Mouse (Mus musculus): Measurements from ENCODE around the gene Flrt2. TPM values are rescaled to one million over a fixed set of nuclear protein-coding genes. Genes with fewer than 3 reads are reported as not detected.

Flrt2 gene
- polyA plus RNA-seq, 1 experiment from 2014 or later, result 35.4 TPM

GRCm38 (mm10) chr12:95738491-95739135 lies 46.6 kb downstream of the Flrt2 start:
- 0 out of 2 replicates have a peak overlapping the region, but pooled peaks have one; percentile 7 for H3K27ac ChIP-seq
- 51% methylated on average over 7 of the region's 7 CpGs for WGBS
- H3K4me2 ChIP-seq, result no peak overlapping the region
- no peak overlapping the region for H3K9ac ChIP-seq
- no peak overlapping the region for H3K4me3 ChIP-seq (replicated peaks)
- no peaks in the 10 kb centered on the region for H3K9me3 ChIP-seq (replicated peaks)
- 0 out of 2 replicates have a peak, but pooled peaks have one; percentile 47 for ATAC-seq (replicated peaks; ENCODE audit: low FRiP score)
- H3K36me3 ChIP-seq, result no peaks in the 10 kb centered on the region
- no peaks in the 10 kb centered on the region for H3K27me3 ChIP-seq
- peaks cover 14% of the 10 kb centered on the region for H3K4me1 ChIP-seq

GRCm38 (mm10) chr12:95739739-95740138 lies 47.7 kb downstream of the Flrt2 start:
- H3K4me3 ChIP-seq (replicated peaks), result no peak overlapping the region
- H3K36me3 ChIP-seq, result no peaks in the 10 kb centered on the region
- H3K27ac ChIP-seq, result no peak overlapping the region
- H3K4me1 ChIP-seq, result peaks cover 23% of the 10 kb centered on the region
- no peaks in the 10 kb centered on the region for H3K9me3 ChIP-seq (replicated peaks)
- H3K27me3 ChIP-seq, result no peaks in the 10 kb centered on the region
- H3K9ac ChIP-seq, result no peak overlapping the region
- no peak overlapping the region for H3K4me2 ChIP-seq
- 55% methylated on average over 5 of the region's 5 CpGs for WGBS
- no peak for ATAC-seq (replicated peaks; ENCODE audit: low FRiP score)

- Histone ChIP-seq H3K9ac (no peak overlapping the region), H3K4me1 (peaks cover 24% of the 10 kb centered on the region), H3K36me3 (no peaks in the 10 kb centered on the region), H3K4me3 (replicated peaks) (no peak overlapping the region), H3K4me2 (no peak overlapping the region), H3K27me3 (no peaks in the 10 kb centered on the region), H3K27ac (no peak overlapping the region), H3K9me3 (replicated peaks) (no peaks in the 10 kb centered on the region)
- WGBS, result 66% methylated on average over 11 of the region's 11 CpGs
- no peak for ATAC-seq (replicated peaks; ENCODE audit: low FRiP score)
Observed at GRCm38 (mm10) chr12:95741296-95741695, 49.3 kb downstream of the Flrt2 start.

GRCm38 (mm10) chr12:95744307-95744706 lies 52.3 kb downstream of the Flrt2 start:
- Histone ChIP-seq H3K4me2 (no peak overlapping the region), H3K4me3 (replicated peaks) (no peak overlapping the region), H3K36me3 (no peaks in the 10 kb centered on the region), H3K4me1 (peaks cover 26% of the 10 kb centered on the region), H3K9me3 (replicated peaks) (no peaks in the 10 kb centered on the region), H3K27me3 (no peaks in the 10 kb centered on the region), H3K27ac (peak overlapping the region; percentile 61; the same call in 1 of the 2 replicates), H3K9ac (no peak overlapping the region)
- peak; percentile 82 for ATAC-seq (replicated peaks; ENCODE audit: low FRiP score)
- 41% methylated on average over 4 of the region's 4 CpGs for WGBS

- WGBS, result 25% methylated on average over 10 of the region's 10 CpGs
- no peaks in the 10 kb centered on the region for H3K36me3 ChIP-seq
- peak overlapping the region; percentile 48; the same call in 1 of the 2 replicates for H3K27ac ChIP-seq
- H3K4me2 ChIP-seq, result no peak overlapping the region
- H3K9ac ChIP-seq, result no peak overlapping the region
- no peak for ATAC-seq (replicated peaks; ENCODE audit: low FRiP score)
- H3K9me3 ChIP-seq (replicated peaks), result no peaks in the 10 kb centered on the region
- H3K27me3 ChIP-seq, result no peaks in the 10 kb centered on the region
- no peak overlapping the region for H3K4me3 ChIP-seq (replicated peaks)
- H3K4me1 ChIP-seq, result peaks cover 21% of the 10 kb centered on the region
Observed at GRCm38 (mm10) chr12:95746856-95747579, 55.0 kb downstream of the Flrt2 start.

GRCm38 (mm10) chr12:95748760-95749159 lies 56.7 kb downstream of the Flrt2 start:
- Histone ChIP-seq H3K27ac (no peak overlapping the region), H3K4me1 (peaks cover 17% of the 10 kb centered on the region), H3K9ac (no peak overlapping the region), H3K4me3 (replicated peaks) (no peak overlapping the region), H3K9me3 (replicated peaks) (no peaks in the 10 kb centered on the region), H3K36me3 (no peaks in the 10 kb centered on the region), H3K27me3 (no peaks in the 10 kb centered on the region), H3K4me2 (no peak overlapping the region)
- WGBS, result 82% methylated on average over 2 of the region's 2 CpGs
- ATAC-seq (replicated peaks; ENCODE audit: low FRiP score), result no peak

- Histone ChIP-seq H3K4me2 (no peak overlapping the region), H3K9me3 (replicated peaks) (no peaks in the 10 kb centered on the region), H3K9ac (no peak overlapping the region), H3K4me1 (peaks cover 13% of the 10 kb centered on the region), H3K27me3 (no peaks in the 10 kb centered on the region), H3K27ac (no peak overlapping the region), H3K36me3 (no peaks in the 10 kb centered on the region), H3K4me3 (replicated peaks) (no peak overlapping the region)
- WGBS, result 85% methylated on average over 2 of the region's 2 CpGs
- ATAC-seq (replicated peaks; ENCODE audit: low FRiP score), result no peak
Observed at GRCm38 (mm10) chr12:95749248-95749647, 57.2 kb downstream of the Flrt2 start.

GRCm38 (mm10) chr12:95759212-95759746 lies 67.3 kb downstream of the Flrt2 start:
- no peak overlapping the region for H3K9ac ChIP-seq
- no peaks in the 10 kb centered on the region for H3K36me3 ChIP-seq
- H3K27me3 ChIP-seq, result no peaks in the 10 kb centered on the region
- no peak overlapping the region for H3K4me2 ChIP-seq
- no peaks in the 10 kb centered on the region for H3K4me1 ChIP-seq
- no peak for ATAC-seq (replicated peaks; ENCODE audit: low FRiP score)
- no peak overlapping the region for H3K27ac ChIP-seq
- H3K4me3 ChIP-seq (replicated peaks), result no peak overlapping the region
- 86% methylated on average over 5 of the region's 5 CpGs for WGBS
- H3K9me3 ChIP-seq (replicated peaks), result no peaks in the 10 kb centered on the region

GRCm38 (mm10) chr12:95765255-95765654 lies 73.2 kb downstream of the Flrt2 start:
- no peaks in the 10 kb centered on the region for H3K36me3 ChIP-seq
- H3K27me3 ChIP-seq, result no peaks in the 10 kb centered on the region
- H3K4me3 ChIP-seq (replicated peaks), result no peak overlapping the region
- no peaks in the 10 kb centered on the region for H3K9me3 ChIP-seq (replicated peaks)
- no peak overlapping the region for H3K27ac ChIP-seq
- no peaks in the 10 kb centered on the region for H3K4me1 ChIP-seq
- no peak overlapping the region for H3K4me2 ChIP-seq
- 89% methylated on average over 4 of the region's 4 CpGs for WGBS
- ATAC-seq (replicated peaks; ENCODE audit: low FRiP score), result no peak
- H3K9ac ChIP-seq, result no peak overlapping the region

- ATAC-seq (replicated peaks; ENCODE audit: low FRiP score), result no peak
- 61% methylated on average over 2 of the region's 2 CpGs for WGBS
- no peak overlapping the region for H3K4me2 ChIP-seq
- no peak overlapping the region for H3K9ac ChIP-seq
- H3K27ac ChIP-seq, result no peak overlapping the region
- H3K36me3 ChIP-seq, result no peaks in the 10 kb centered on the region
- H3K27me3 ChIP-seq, result no peaks in the 10 kb centered on the region
- H3K4me3 ChIP-seq (replicated peaks), result no peak overlapping the region
- H3K4me1 ChIP-seq, result no peaks in the 10 kb centered on the region
- no peaks in the 10 kb centered on the region for H3K9me3 ChIP-seq (replicated peaks)
Observed at GRCm38 (mm10) chr12:95769041-95769440, 77.0 kb downstream of the Flrt2 start.

- ATAC-seq (replicated peaks; ENCODE audit: low FRiP score), result no peak
- no peaks in the 10 kb centered on the region for H3K9me3 ChIP-seq (replicated peaks)
- no peak overlapping the region for H3K4me2 ChIP-seq
- no peaks in the 10 kb centered on the region for H3K4me1 ChIP-seq
- no peaks in the 10 kb centered on the region for H3K27me3 ChIP-seq
- H3K4me3 ChIP-seq (replicated peaks), result no peak overlapping the region
- 65% methylated on average over 3 of the region's 3 CpGs for WGBS
- H3K36me3 ChIP-seq, result no peaks in the 10 kb centered on the region
- no peak overlapping the region for H3K27ac ChIP-seq
- H3K9ac ChIP-seq, result no peak overlapping the region
Observed at GRCm38 (mm10) chr12:95770251-95770650, 78.2 kb downstream of the Flrt2 start.

- H3K27ac ChIP-seq, result no peak overlapping the region
- WGBS, result 78% methylated on average over 1 of the region's 1 CpGs
- H3K4me2 ChIP-seq, result no peak overlapping the region
- H3K4me3 ChIP-seq (replicated peaks), result no peak overlapping the region
- H3K9ac ChIP-seq, result no peak overlapping the region
- H3K27me3 ChIP-seq, result no peaks in the 10 kb centered on the region
- H3K36me3 ChIP-seq, result no peaks in the 10 kb centered on the region
- ATAC-seq (replicated peaks; ENCODE audit: low FRiP score), result no peak
- no peaks in the 10 kb centered on the region for H3K9me3 ChIP-seq (replicated peaks)
- no peaks in the 10 kb centered on the region for H3K4me1 ChIP-seq
Observed at GRCm38 (mm10) chr12:95790146-95790545, 98.1 kb downstream of the Flrt2 start.
